Mouse (Mus musculus) kidney, adult 2 months (tissue): Measurements from ENCODE around the gene Cops7a. TPM values are rescaled to one million over a fixed set of nuclear protein-coding genes. Genes with fewer than 3 reads are reported as not detected.

Experiments
- DNase-seq: peaks from one replicate; pipeline ENCODE4 v3.0.0; 2021
- H3K27ac ChIP-seq: fragments of 200-500 bp; 2 replicates; pipeline ENCODE4 v1.5.1; 2012; ENCODE audit warnings: low read depth, low read length, control low read depth, inconsistent platforms; ENCODE audit not compliant: insufficient read depth
- H3K27me3 ChIP-seq: fragments of 200-500 bp; replicated peaks from 2 replicates; pipeline ENCODE4 v1.6.1; 2012; ENCODE audit warnings: mild to moderate bottlenecking, moderate library complexity, low read length, inconsistent platforms; ENCODE audit not compliant: control insufficient read depth, insufficient read depth
- H3K36me3 ChIP-seq: fragments of 200-500 bp; 2 replicates; pipeline ENCODE4 v1.6.1; 2012; ENCODE audit warnings: mild to moderate bottlenecking, moderate library complexity, low read length, inconsistent platforms; ENCODE audit not compliant: control insufficient read depth, insufficient read depth
- H3K4me1 ChIP-seq: fragments of 200-500 bp; 2 replicates; pipeline ENCODE4 v1.6.1; 2011; ENCODE audit warnings: low read length; ENCODE audit not compliant: control insufficient read depth, insufficient read depth
- H3K4me3 ChIP-seq: fragments of 200-500 bp; 2 replicates; pipeline ENCODE4 v1.5.1; 2011; ENCODE audit warnings: mild to moderate bottlenecking, low read depth, low read length, control low read depth; ENCODE audit not compliant: insufficient read depth
- CTCF ChIP-seq: fragments of 200-500 bp; conservative IDR thresholded peaks from 2 replicates; pipeline ENCODE4 v1.5.1; 2011; ENCODE audit warnings: low read depth, mild to moderate bottlenecking, control low read depth, low read length, moderate library complexity, mixed read lengths; ENCODE audit not compliant: insufficient read depth, insufficient read length
- POLR2A ChIP-seq: fragments of 200-500 bp; IDR thresholded peaks from one replicate; pipeline ENCODE4 v1.6.1; 2011; ENCODE audit warnings: low read depth, low read length, control low read depth
- WGBS: fragments of 180-500 bp; shearing (Covaris S2); methylation state at CpG from one replicate; pipeline ENCODE4 v1.1.7; 2018; 5-methylcytosine and 5-hydroxymethylcytosine counted together
- polyA plus RNA-seq: library from polyadenylated mRNA; depleted of rRNA; stranded (reverse); fragments of >200 nt; gene quantifications from 2 replicates; pipeline ENCODE4 v1.2.3, GENCODE M21; 2012

Gene Cops7a
- polyA plus RNA-seq, 1 experiment: 276 TPM

- 2% methylated on average over 13 of the region's 13 CpGs for WGBS
- H3K36me3 ChIP-seq: no peaks in the 10 kb centered on the region
These were observed 45.5 kb downstream of the Cops7a start, which contains the start of gene Ptms for GRCm38 (mm10) chr6:124919695-124920317. TSS of gene Ptms (minus strand) at chr6:124920103.

GRCm38 (mm10) chr6:124918890-124919627 lies 46.3 kb downstream of the Cops7a start:
- H3K27me3 ChIP-seq: no peaks in the 10 kb centered on the region
- WGBS: 17% methylated on average over 13 of the region's 14 CpGs
- H3K27ac ChIP-seq: peak overlapping the region; percentile 98
- H3K4me3 ChIP-seq: no peak overlapping the region
- DNase-seq: no peak
- peaks cover 1% of the 10 kb centered on the region; the same call in 1 of the 2 replicates for H3K36me3 ChIP-seq
- TF ChIP-seq POLR2A: no peak
- H3K4me1 ChIP-seq: peaks cover 22% of the 10 kb centered on the region

More at GRCm38 (mm10) chr6:124919695-124920317, 45.5 kb downstream of the Cops7a start, which contains the start of gene Ptms:
- TF ChIP-seq POLR2A (no peak), CTCF (no peak)
- DNase-seq: peak; percentile 99
- peak within 1 kb of the TSS; percentile 100 for H3K27ac ChIP-seq
- H3K27me3 ChIP-seq: no peaks in the 10 kb centered on the region
- H3K4me1 ChIP-seq: peaks cover 14% of the 10 kb centered on the region
- H3K4me3 ChIP-seq: peak within 1 kb of the TSS; percentile 57

- Histone ChIP-seq H3K4me1 (peaks cover 27% of the 10 kb centered on the region), H3K27me3 (no peaks in the 10 kb centered on the region), H3K4me3 (peak overlapping the region; percentile 96), H3K27ac (peak overlapping the region; percentile 98), H3K36me3 (peaks cover 3% of the 10 kb centered on the region; the same call in 1 of the 2 replicates)
- DNase-seq: no peak
- no peak for TF ChIP-seq POLR2A
- TF ChIP-seq CTCF: no peak
- 7% methylated on average over 7 of the region's 7 CpGs for WGBS
These were observed 47.0 kb downstream of the Cops7a start for GRCm38 (mm10) chr6:124918331-124918690.

- TF ChIP-seq POLR2A: peak; percentile 63
- TF ChIP-seq CTCF: no peak
- H3K4me3 ChIP-seq: peak overlapping the region; percentile 96
- H3K27me3 ChIP-seq: no peaks in the 10 kb centered on the region
- peak overlapping the region; percentile 98 for H3K27ac ChIP-seq
- H3K36me3 ChIP-seq: peaks cover 3% of the 10 kb centered on the region; the same call in 1 of the 2 replicates
- under 1% methylated on average over 79 of the region's 89 CpGs for WGBS
- DNase-seq: peak; percentile 97
- H3K4me1 ChIP-seq: peaks cover 27% of the 10 kb centered on the region
These were observed 47.6 kb downstream of the Cops7a start for GRCm38 (mm10) chr6:124917518-124918330.

GRCm38 (mm10) chr6:124916695-124917517 lies 48.4 kb downstream of the Cops7a start:
- peaks cover 3% of the 10 kb centered on the region; the same call in 1 of the 2 replicates for H3K36me3 ChIP-seq
- DNase-seq: peak; percentile 94
- peaks cover 27% of the 10 kb centered on the region for H3K4me1 ChIP-seq
- no peak for TF ChIP-seq POLR2A
- peak; percentile 58 for TF ChIP-seq CTCF
- no peaks in the 10 kb centered on the region for H3K27me3 ChIP-seq
- WGBS: under 1% methylated on average over 59 of the region's 67 CpGs
- peak overlapping the region; percentile 97 for H3K27ac ChIP-seq
- H3K4me3 ChIP-seq: peak overlapping the region; percentile 96

- peaks cover 3% of the 10 kb centered on the region; the same call in 1 of the 2 replicates for H3K36me3 ChIP-seq
- DNase-seq: peak; percentile 88
- H3K4me3 ChIP-seq: peak overlapping the region; percentile 96
- WGBS: 4% methylated on average over 12 of the region's 12 CpGs
- no peaks in the 10 kb centered on the region for H3K27me3 ChIP-seq
- peak overlapping the region; percentile 97 for H3K27ac ChIP-seq
- peaks cover 26% of the 10 kb centered on the region for H3K4me1 ChIP-seq
- no peak for TF ChIP-seq POLR2A
These were observed 49.2 kb downstream of the Cops7a start for GRCm38 (mm10) chr6:124915942-124916694.
